Mouse (Mus musculus): ENCODE results near the gene Cd79a. TPM values are rescaled to one million over a fixed set of nuclear protein-coding genes. Genes with fewer than 3 reads are reported as not detected.

Gene Cd79a
- polyA plus RNA-seq, 1 experiment from 2014 or later: 32.0 TPM

DNA sequence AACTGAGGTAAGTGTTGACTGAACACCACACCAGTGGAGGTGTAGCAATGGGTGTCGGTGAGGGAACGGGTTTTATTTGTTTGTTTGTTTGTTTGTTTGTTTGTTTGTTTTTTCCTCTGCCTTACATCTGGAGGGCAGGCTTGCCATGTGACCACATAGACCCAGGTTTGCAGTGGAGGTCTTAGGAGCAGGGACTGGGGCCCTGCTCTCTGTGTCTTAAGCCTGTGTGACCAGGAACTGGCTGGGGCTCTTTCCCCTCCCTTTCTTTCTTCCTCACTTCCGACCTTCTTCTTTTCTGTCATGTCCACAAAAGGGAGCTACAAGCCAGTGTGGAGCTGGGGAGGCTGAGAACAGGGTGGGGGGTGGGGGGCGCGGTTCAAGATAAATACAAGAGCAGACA lies 778 bp downstream of the Cd79a start:
- DNase-seq (no peak), ATAC-seq (no peak)
- Histone ChIP-seq H3K9ac (replicated peaks) (0 out of 2 replicates have a peak overlapping the region, but pooled peaks have one; percentile 4), H3K36me3 (replicated peaks; ENCODE audit: insufficient read depth, low read length) (no peaks in the 10 kb centered on the region), H3K27ac (ENCODE audit: low read depth) (0 out of 2 replicates have a peak overlapping the region, but pooled peaks have one; percentile 8), H3K27me3 (ENCODE audit: insufficient read depth, low read length) (no peaks in the 10 kb centered on the region), H3K9me3 (ENCODE audit: low read length) (no peaks in the 10 kb centered on the region), H3K4me1 (ENCODE audit: insufficient read depth) (peaks cover 9% of the 10 kb centered on the region), H3K4me3 (ENCODE audit: low read depth, low read length) (peak overlapping the region; percentile 29), H3K4me2 (ENCODE audit: low read depth, low read length) (peak overlapping the region; percentile 0; the same call in 1 of the 2 replicates)
- 67% methylated on average over 5 of the region's 5 CpGs for WGBS (ENCODE audit: insufficient replicate concordance)
- no peak for TF ChIP-seq CTCF (IDR thresholded peaks at IDR 0.05; ENCODE audit: low read depth)
- no peak for TF ChIP-seq EP300 (IDR thresholded peaks at IDR 0.05; ENCODE audit: low read depth)

DNA sequence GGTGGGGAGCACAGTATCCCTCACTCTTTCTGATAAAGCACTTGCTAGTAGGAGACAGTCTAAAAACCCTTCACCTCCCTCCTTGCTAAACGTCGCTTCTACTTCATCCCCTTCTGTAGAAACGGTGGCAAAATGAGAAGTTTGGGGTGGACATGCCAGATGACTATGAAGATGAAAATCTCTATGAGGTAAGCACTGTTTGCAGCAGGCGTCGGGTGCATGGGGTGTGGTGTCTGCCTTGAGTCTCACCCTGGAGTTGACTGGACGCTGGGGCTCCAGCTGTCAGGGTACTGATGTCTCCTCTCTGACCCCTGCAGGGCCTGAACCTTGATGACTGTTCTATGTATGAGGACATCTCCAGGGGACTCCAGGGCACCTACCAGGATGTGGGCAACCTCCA lies 3.9 kb downstream of the Cd79a start:
- ATAC-seq: no peak
- peak overlapping the region; percentile 49; the same call in 1 of the 2 replicates for H3K27ac ChIP-seq (ENCODE audit: low read depth)
- H3K36me3 ChIP-seq (replicated peaks; ENCODE audit: insufficient read depth, low read length): 0 out of 2 replicates have a peak, but pooled peaks cover 4% of the 10 kb centered on the region

DNA sequence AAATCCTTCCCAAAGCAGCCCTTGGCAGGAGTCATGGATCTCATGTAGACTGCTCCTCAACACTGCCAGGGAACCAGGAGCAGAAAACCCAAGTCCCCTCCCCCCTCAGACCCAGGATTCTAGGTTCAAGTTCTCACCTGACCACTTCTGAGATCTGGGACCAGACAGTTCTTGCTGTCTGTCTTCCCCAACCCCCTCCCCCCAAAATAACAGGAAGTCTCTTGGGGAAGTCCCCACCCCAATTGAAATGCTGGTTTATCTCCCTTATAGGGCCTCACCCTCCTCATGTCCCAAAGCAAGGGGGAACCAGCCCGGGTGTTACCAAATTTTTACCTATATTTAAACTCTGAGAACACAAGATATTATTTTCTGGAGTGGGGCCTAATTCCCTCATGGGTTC lies 4.7 kb downstream of the Cd79a start:
- Histone ChIP-seq H3K27ac (ENCODE audit: low read depth) (peak overlapping the region; percentile 95), H3K4me2 (ENCODE audit: low read depth, low read length) (peak overlapping the region; percentile 97), H3K9me3 (ENCODE audit: low read length) (no peaks in the 10 kb centered on the region), H3K4me3 (ENCODE audit: low read depth, low read length) (0 out of 2 replicates have a peak overlapping the region, but pooled peaks have one; percentile 10), H3K27me3 (ENCODE audit: insufficient read depth, low read length) (no peaks in the 10 kb centered on the region), H3K36me3 (replicated peaks; ENCODE audit: insufficient read depth, low read length) (0 out of 2 replicates have a peak, but pooled peaks cover 4% of the 10 kb centered on the region), H3K9ac (replicated peaks) (peak overlapping the region; percentile 79; the same call in 1 of the 2 replicates), H3K4me1 (ENCODE audit: insufficient read depth) (peaks cover 31% of the 10 kb centered on the region)
- WGBS (ENCODE audit: insufficient replicate concordance): 8% methylated on average over 1 of the region's 1 CpGs
- ATAC-seq (no peak), DNase-seq (no peak)
- TF ChIP-seq EP300 (IDR thresholded peaks at IDR 0.05; ENCODE audit: low read depth): no peak
- no peak for TF ChIP-seq CTCF (IDR thresholded peaks at IDR 0.05; ENCODE audit: low read depth)

More for the DNA sequence above, 3.9 kb downstream of the Cd79a start:
- H3K4me1 ChIP-seq (ENCODE audit: insufficient read depth): peaks cover 24% of the 10 kb centered on the region
- no peaks in the 10 kb centered on the region for H3K9me3 ChIP-seq (ENCODE audit: low read length)
- TF ChIP-seq EP300 (IDR thresholded peaks at IDR 0.05; ENCODE audit: low read depth): no peak
- TF ChIP-seq CTCF (IDR thresholded peaks at IDR 0.05; ENCODE audit: low read depth): no peak
- no peak for DNase-seq
- no peak overlapping the region for H3K9ac ChIP-seq (replicated peaks)
- H3K4me2 ChIP-seq (ENCODE audit: low read depth, low read length): no peak overlapping the region
- H3K4me3 ChIP-seq (ENCODE audit: low read depth, low read length): no peak overlapping the region
- no peaks in the 10 kb centered on the region for H3K27me3 ChIP-seq (ENCODE audit: insufficient read depth, low read length)
- 37% methylated on average over 6 of the region's 6 CpGs for WGBS (ENCODE audit: insufficient replicate concordance)

DNA sequence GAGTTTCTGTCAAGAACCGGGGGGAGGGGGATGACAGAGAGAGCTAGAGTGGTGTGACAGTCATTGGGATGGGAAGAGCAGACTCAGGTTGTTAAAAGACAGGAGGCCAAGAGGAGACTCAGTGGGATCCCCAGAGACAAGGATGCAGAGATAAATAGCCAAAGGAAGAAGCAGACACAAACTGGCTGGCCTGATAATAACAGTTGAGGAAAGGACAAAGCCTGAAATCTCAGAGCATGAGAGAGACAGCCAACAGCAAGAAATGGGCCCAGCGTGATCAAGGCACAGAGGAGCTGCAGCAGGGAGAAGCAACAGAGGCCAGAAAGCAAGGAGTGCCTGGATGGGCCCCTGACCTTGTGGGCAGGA lies 5.1 kb downstream of the Cd79a start:
- Histone ChIP-seq H3K4me3 (ENCODE audit: low read depth, low read length) (peak overlapping the region; percentile 70), H3K27ac (ENCODE audit: low read depth) (peak overlapping the region; percentile 95), H3K9me3 (ENCODE audit: low read length) (no peaks in the 10 kb centered on the region), H3K4me1 (ENCODE audit: insufficient read depth) (peaks cover 35% of the 10 kb centered on the region), H3K4me2 (ENCODE audit: low read depth, low read length) (peak overlapping the region; percentile 97), H3K9ac (replicated peaks) (peak overlapping the region; percentile 79), H3K27me3 (ENCODE audit: insufficient read depth, low read length) (no peaks in the 10 kb centered on the region), H3K36me3 (replicated peaks; ENCODE audit: insufficient read depth, low read length) (0 out of 2 replicates have a peak, but pooled peaks cover 4% of the 10 kb centered on the region)
- DNase-seq: no peak
- no peak for TF ChIP-seq EP300 (IDR thresholded peaks at IDR 0.05; ENCODE audit: low read depth)
- no peak for TF ChIP-seq CTCF (IDR thresholded peaks at IDR 0.05; ENCODE audit: low read depth)
- ATAC-seq: no peak
- WGBS (ENCODE audit: insufficient replicate concordance): 30% methylated on average over 2 of the region's 2 CpGs

DNA sequence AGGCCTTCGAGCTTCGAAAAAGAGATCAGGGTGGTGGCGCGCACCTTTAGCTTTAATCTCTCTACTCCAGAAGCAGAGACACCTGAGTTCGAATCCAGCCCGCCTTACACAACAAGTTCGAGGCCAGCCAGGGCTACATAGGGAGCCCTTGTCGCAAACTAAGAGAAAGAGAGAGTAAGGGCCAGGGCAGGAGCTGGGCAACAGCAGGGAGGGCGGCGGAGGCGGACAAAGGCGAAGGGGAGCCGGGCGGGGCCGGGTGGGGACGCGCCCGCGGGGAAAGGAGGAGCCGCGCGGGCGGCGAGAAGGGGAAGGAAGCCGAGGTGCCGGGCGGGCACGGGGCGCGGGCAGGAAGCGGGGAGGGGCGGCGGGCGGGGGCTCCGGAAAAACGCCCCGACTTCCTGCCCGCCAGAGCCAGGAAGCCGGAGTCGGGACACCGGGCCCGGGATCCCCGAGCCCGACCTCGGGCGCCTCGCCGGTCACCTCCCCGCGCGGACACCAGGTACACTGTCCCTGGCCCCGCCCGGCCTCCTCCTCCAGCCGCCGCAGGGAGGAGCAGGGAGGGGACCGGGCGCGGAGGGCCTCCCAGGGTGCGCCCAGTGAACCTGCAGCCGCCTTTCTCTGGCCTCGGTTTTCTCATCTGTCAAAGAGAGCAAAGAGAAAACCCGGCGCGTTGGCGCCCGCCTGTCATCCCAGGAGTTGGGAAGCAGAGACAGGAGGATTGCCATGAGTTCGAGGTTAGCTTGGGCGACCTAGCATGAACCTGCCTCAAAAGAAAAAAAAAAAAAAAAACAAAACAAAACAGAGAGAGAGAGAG lies 5.7 kb downstream of the Cd79a start, which contains the start of gene Arhgef1:
Gene Arhgef1 (plus strand): TSS at position 283 of the 814 bp plus-strand sequence.
- Histone ChIP-seq H3K36me3 (replicated peaks; ENCODE audit: insufficient read depth, low read length) (peaks cover 6% of the 10 kb centered on the region; the same call in 1 of the 2 replicates), H3K4me2 (ENCODE audit: low read depth, low read length) (peak within 1 kb of the TSS; percentile 97), H3K9me3 (ENCODE audit: low read length) (no peaks in the 10 kb centered on the region), H3K4me3 (ENCODE audit: low read depth, low read length) (peak within 1 kb of the TSS; percentile 70), H3K9ac (replicated peaks) (peak within 1 kb of the TSS; percentile 79), H3K27me3 (ENCODE audit: insufficient read depth, low read length) (no peaks in the 10 kb centered on the region), H3K27ac (ENCODE audit: low read depth) (peak within 1 kb of the TSS; percentile 95), H3K4me1 (ENCODE audit: insufficient read depth) (peaks cover 35% of the 10 kb centered on the region)
- ATAC-seq: peak; percentile 37
- TF ChIP-seq CTCF (IDR thresholded peaks at IDR 0.05; ENCODE audit: low read depth) (no peak), EP300 (IDR thresholded peaks at IDR 0.05; ENCODE audit: low read depth) (no peak)
- DNase-seq: peak; percentile 80
- WGBS (ENCODE audit: insufficient replicate concordance): 6% methylated on average over 52 of the region's 68 CpGs

DNA sequence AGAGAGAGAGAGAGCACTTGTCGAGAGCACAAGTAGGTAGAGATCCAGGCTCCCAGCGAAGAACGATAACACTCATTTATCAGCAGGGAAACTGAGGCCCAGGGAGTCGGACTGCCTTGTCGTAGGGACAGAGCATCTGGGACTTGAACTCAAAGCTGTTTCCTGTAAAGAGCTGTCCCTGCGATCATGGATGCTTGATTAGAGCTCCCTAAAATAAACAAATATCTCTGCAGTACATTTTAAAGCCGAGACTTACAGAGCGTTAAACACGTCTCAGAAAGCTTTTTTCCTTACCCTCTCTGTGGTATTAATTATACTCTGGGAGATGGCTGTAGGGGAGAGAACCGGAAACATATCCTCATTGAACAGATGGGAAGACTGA lies 6.3 kb downstream of the Cd79a start:
- DNase-seq (no peak), ATAC-seq (no peak)
- H3K27me3 ChIP-seq (ENCODE audit: insufficient read depth, low read length): no peaks in the 10 kb centered on the region
- peak overlapping the region; percentile 70 for H3K4me3 ChIP-seq (ENCODE audit: low read depth, low read length)
- H3K27ac ChIP-seq (ENCODE audit: low read depth): peak overlapping the region; percentile 95
- H3K9ac ChIP-seq (replicated peaks): peak overlapping the region; percentile 79
- TF ChIP-seq CTCF (IDR thresholded peaks at IDR 0.05; ENCODE audit: low read depth) (no peak), EP300 (IDR thresholded peaks at IDR 0.05; ENCODE audit: low read depth) (no peak)
- WGBS (ENCODE audit: insufficient replicate concordance): 5% methylated on average over 10 of the region's 10 CpGs
- no peaks in the 10 kb centered on the region for H3K9me3 ChIP-seq (ENCODE audit: low read length)
- peaks cover 12% of the 10 kb centered on the region for H3K36me3 ChIP-seq (replicated peaks; ENCODE audit: insufficient read depth, low read length)
- H3K4me1 ChIP-seq (ENCODE audit: insufficient read depth): peaks cover 35% of the 10 kb centered on the region
- peak overlapping the region; percentile 97 for H3K4me2 ChIP-seq (ENCODE audit: low read depth, low read length)
